Mouse (Mus musculus) neural tube, embryonic 11.5 days (tissue): ENCODE measurements around the gene Smg6. TPM values are rescaled to one million over a fixed set of nuclear protein-coding genes. Genes with fewer than 3 reads are reported as not detected.
"Not testable (repeated sequence)": the region's sequence is repeated elsewhere in the genome, so short reads cannot be mapped to it uniquely, and the experiment has no call there.

Experiments
- ATAC-seq: fragments of 200-750 bp; cut with Nextera tagmentation; 2 replicates; pipeline ENCODE4 v1.8.0; 2017; ENCODE audit warnings: moderate number of reproducible peaks, mild to moderate bottlenecking, moderate TSS enrichment, moderate library complexity; ENCODE audit not compliant: insufficient read depth, low FRiP score, low TSS enrichment
- DNase-seq: peaks from one replicate; pipeline ENCODE4 v3.0.0-alpha.2; 2015; ENCODE audit warnings: low spot score
- H3K27ac ChIP-seq: fragments of 300-500 bp; sonication (generic); 2 replicates; pipeline ENCODE4 v1.5.1; 2014; ENCODE audit warnings: low read depth, mild to moderate bottlenecking, low read length
- H3K27me3 ChIP-seq: fragments of 300-500 bp; sonication (generic); 2 replicates; pipeline ENCODE4 v1.6.1; 2014; ENCODE audit warnings: mild to moderate bottlenecking, low read length, mixed read lengths; ENCODE audit not compliant: control insufficient read depth, insufficient read depth
- H3K36me3 ChIP-seq: fragments of 300-500 bp; sonication (generic); 2 replicates; pipeline ENCODE4 v1.6.1; 2014; ENCODE audit warnings: mild to moderate bottlenecking, low read length, moderate library complexity, mixed read lengths; ENCODE audit not compliant: control insufficient read depth, insufficient read depth
- H3K4me1 ChIP-seq: fragments of 300-500 bp; sonication (generic); 2 replicates; pipeline ENCODE4 v1.6.1; 2014; ENCODE audit warnings: low read length, mixed read lengths; ENCODE audit not compliant: control insufficient read depth, insufficient read depth
- H3K4me2 ChIP-seq: fragments of 300-500 bp; sonication (generic); 2 replicates; pipeline ENCODE4 v1.6.1; 2014; ENCODE audit warnings: low read depth, mild to moderate bottlenecking, moderate library complexity
- H3K4me3 ChIP-seq: fragments of 300-500 bp; sonication (generic); 2 replicates; pipeline ENCODE4 v1.5.1; 2014; ENCODE audit warnings: low read depth, low read length
- H3K9ac ChIP-seq: fragments of 300-500 bp; sonication (generic); 2 replicates; pipeline ENCODE4 v1.6.1; 2014; ENCODE audit warnings: mild to moderate bottlenecking, low read length
- H3K9me3 ChIP-seq: fragments of 300-500 bp; sonication (generic); 2 replicates; pipeline ENCODE4 v1.6.1; 2016; ENCODE audit warnings: low read length; ENCODE audit not compliant: control insufficient read depth
- WGBS: fragments of 180-500 bp; shearing (Covaris S2); extraction: QIAGEN DNeasy Blood & Tissue Kit; methylation state at CpG from one replicate; pipeline ENCODE4 v1.1.7; 2014; 5-methylcytosine and 5-hydroxymethylcytosine counted together
- polyA plus RNA-seq: library from polyadenylated mRNA; unstranded; fragments of >200 nt; fragmentation: Nextera tagmentation; extraction: Ambion mirVana; gene quantifications from 2 replicates; pipeline ENCODE4 v1.2.1, GENCODE M21; 2014

Gene Smg6
- polyA plus RNA-seq, 1 experiment from 2014 or later = 17.4 TPM

DNA sequence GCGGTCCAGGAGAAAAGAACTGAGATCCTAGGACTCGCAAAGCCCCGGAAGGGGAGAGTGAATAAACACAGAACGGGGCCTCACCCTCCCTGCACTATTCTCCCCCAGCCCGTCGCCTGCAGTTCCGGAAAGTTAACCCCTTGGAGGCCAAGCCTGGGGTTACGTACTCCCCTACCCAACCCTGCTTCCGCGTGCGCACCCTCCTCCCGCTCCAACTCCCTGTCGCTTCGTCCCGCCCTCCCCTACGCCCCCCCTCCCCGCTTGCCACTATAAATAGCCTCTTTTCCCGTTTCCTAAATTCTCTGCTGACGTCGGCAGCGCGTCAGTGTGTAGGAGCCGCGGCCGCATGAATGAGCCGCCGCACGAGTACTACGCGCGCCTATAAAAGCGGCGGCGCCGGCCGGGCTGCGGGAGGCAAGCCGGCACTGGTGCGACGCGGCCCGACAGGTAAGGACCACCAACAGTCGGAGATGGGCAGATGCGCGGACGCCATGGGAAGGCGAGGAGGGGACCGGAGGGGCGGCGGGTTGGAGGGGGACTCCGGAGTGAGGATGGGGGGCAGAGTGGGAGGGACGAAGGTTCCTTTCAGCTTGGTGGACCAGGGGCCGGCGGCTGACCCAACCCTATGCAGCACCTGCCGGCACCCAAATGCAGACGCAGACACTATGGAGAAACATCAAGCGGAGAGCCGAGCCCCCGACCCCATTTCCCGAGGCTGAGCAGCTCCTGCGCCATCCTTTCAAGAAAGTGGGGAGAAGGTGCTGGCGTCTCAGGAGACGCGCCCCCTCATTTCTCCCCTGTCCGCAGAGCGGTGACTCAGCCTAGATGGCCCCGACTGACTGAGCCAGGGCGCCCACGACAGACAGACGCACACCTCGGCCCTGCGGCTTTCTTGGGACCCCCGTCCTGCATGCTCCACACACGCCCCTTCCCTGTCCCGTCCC is 246.8 kb downstream of the Smg6 start:
- DNase-seq (peak; percentile 59), ATAC-seq (no peak)
- H3K4me1 ChIP-seq = peaks cover 31% of the 10 kb centered on the region
- no peak overlapping the region for H3K27ac ChIP-seq
- H3K9ac ChIP-seq = peak overlapping the region; percentile 56; the same call in 1 of the 2 replicates
- peaks cover 58% of the 10 kb centered on the region for H3K27me3 ChIP-seq
- H3K36me3 ChIP-seq = no peaks in the 10 kb centered on the region
- H3K4me2 ChIP-seq = peak overlapping the region; percentile 64
- H3K9me3 ChIP-seq = no peaks in the 10 kb centered on the region
- H3K4me3 ChIP-seq = peak overlapping the region; percentile 63
- under 1% methylated on average over 73 of the region's 75 CpGs for WGBS

DNA sequence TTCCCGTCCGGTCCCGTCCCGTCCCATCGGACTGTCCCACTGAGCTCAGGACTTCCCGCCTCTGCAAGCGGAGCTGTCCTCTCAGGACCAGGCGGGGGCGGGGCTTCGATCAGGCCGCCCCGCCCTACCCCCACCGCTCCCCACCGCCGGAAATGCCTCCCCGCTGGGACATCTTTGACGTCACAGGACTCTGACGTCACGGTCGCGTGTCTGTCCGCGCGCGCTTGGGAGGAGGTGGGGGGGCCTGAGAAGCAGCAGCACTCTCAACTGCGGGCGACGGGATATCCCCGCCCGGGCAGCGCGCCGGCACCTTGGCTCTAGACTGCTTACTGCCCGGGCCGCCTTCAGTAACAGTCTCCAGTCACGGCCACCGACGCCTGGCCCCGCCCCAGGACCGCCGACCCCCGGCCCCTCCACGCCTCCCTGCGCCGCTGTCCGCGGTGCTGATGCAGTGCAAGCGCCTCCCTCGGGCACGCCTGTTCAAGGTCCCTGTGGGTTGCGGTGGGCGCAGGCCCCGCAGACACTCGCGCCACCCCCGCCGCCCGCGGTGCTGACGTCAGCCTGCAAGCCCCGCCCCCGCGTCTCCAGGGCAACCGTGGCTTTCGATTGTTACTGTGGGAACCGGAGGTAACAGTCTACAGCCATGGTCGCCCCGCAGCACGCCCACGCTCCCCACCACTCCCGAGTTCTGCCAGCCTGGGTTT is 247.6 kb downstream of the Smg6 start:
- Histone ChIP-seq H3K36me3 (no peaks in the 10 kb centered on the region), H3K9me3 (no peaks in the 10 kb centered on the region), H3K9ac (peak overlapping the region; percentile 56), H3K4me2 (peak overlapping the region; percentile 64), H3K27me3 (peaks cover 50% of the 10 kb centered on the region), H3K4me1 (peaks cover 33% of the 10 kb centered on the region), H3K4me3 (peak overlapping the region; percentile 63), H3K27ac (no peak overlapping the region)
- ATAC-seq = peak; percentile 68
- DNase-seq = peak; percentile 90
- 1% methylated on average over 68 of the region's 71 CpGs for WGBS

GRCm38 (mm10) chr11:75173799-75174165 is 248.2 kb downstream of the Smg6 start:
- H3K27ac ChIP-seq = no peak overlapping the region
- 3% methylated on average over 15 of the region's 15 CpGs for WGBS
- DNase-seq (no peak), ATAC-seq (no peak)
- H3K4me2 ChIP-seq = peak overlapping the region; percentile 64
- no peaks in the 10 kb centered on the region for H3K9me3 ChIP-seq
- no peaks in the 10 kb centered on the region for H3K36me3 ChIP-seq
- peak overlapping the region; percentile 56 for H3K9ac ChIP-seq
- peak overlapping the region; percentile 63 for H3K4me3 ChIP-seq
- H3K27me3 ChIP-seq = peaks cover 44% of the 10 kb centered on the region
- peaks cover 27% of the 10 kb centered on the region for H3K4me1 ChIP-seq

GRCm38 (mm10) chr11:75174574-75174973 is 249.0 kb downstream of the Smg6 start:
- not testable (repeated sequence) for H3K36me3 ChIP-seq, H3K27ac ChIP-seq, ATAC-seq, H3K9ac ChIP-seq, H3K4me2 ChIP-seq, DNase-seq, H3K9me3 ChIP-seq, H3K4me3 ChIP-seq
- Histone ChIP-seq H3K4me1 (peaks cover 27% of the 10 kb centered on the region), H3K27me3 (peaks cover 37% of the 10 kb centered on the region)
- 75% methylated on average over 6 of the region's 6 CpGs for WGBS

DNA sequence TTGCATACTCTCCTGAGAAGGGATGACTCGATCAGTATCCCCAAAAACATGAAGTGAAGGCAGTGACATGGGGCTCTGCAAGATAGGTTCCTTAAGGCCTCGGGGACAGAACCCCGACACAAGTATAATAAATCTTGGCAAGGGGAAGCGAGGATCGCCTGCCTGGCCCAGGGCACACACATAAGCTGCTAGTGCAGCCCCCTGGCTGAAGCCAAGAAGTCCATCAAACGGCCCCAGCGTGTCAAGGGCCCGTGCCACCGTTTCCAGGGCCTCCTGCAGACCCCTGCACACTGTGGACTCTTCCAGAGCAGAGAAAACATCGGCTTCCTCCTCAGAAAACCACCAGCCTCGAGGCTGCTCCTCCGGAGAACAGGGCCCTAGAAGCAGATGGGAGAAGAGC is 252.4 kb downstream of the Smg6 start:
- Histone ChIP-seq H3K9me3 (no peaks in the 10 kb centered on the region), H3K4me2 (peak overlapping the region; percentile 97), H3K4me3 (peak overlapping the region; percentile 85), H3K9ac (peak overlapping the region; percentile 79), H3K27ac (no peak overlapping the region), H3K36me3 (no peaks in the 10 kb centered on the region; the same call in none of the 2 replicates), H3K27me3 (peaks cover 2% of the 10 kb centered on the region), H3K4me1 (peaks cover 12% of the 10 kb centered on the region)
- DNase-seq (no peak), ATAC-seq (no peak)
- WGBS = 53% methylated on average over 12 of the region's 12 CpGs

GRCm38 (mm10) chr11:75178672-75179208 is 253.1 kb downstream of the Smg6 start, which contains the start of gene Ovca2:
Gene Ovca2, minus strand, starts transcription at chr11:75178835.
- peak within 1 kb of the TSS; percentile 97 for H3K4me2 ChIP-seq
- peak within 1 kb of the TSS; percentile 79 for H3K27ac ChIP-seq
- no peaks in the 10 kb centered on the region for H3K9me3 ChIP-seq
- no peaks in the 10 kb centered on the region; the same call in none of the 2 replicates for H3K36me3 ChIP-seq
- H3K9ac ChIP-seq = peak within 1 kb of the TSS; percentile 79
- peak; percentile 93 for ATAC-seq
- DNase-seq = peak; percentile 91
- H3K4me3 ChIP-seq = peak within 1 kb of the TSS; percentile 85
- H3K27me3 ChIP-seq = no peaks in the 10 kb centered on the region
- peaks cover 10% of the 10 kb centered on the region for H3K4me1 ChIP-seq
- under 1% methylated on average over 29 of the region's 33 CpGs for whole genome bisulfite sequencing

- Histone ChIP-seq H3K27ac (no peak overlapping the region), H3K4me3 (no peak overlapping the region), H3K9ac (no peak overlapping the region), H3K4me2 (no peak overlapping the region), H3K4me1 (no peaks in the 10 kb centered on the region), H3K27me3 (no peaks in the 10 kb centered on the region), H3K9me3 (no peaks in the 10 kb centered on the region), H3K36me3 (no peaks in the 10 kb centered on the region; the same call in none of the 2 replicates)
- no peak for ATAC-seq
- no peak for DNase-seq
- WGBS = 80% methylated on average over 2 of the region's 2 CpGs
These were observed 258.4 kb downstream of the Smg6 start for GRCm38 (mm10) chr11:75183917-75184570.

DNA sequence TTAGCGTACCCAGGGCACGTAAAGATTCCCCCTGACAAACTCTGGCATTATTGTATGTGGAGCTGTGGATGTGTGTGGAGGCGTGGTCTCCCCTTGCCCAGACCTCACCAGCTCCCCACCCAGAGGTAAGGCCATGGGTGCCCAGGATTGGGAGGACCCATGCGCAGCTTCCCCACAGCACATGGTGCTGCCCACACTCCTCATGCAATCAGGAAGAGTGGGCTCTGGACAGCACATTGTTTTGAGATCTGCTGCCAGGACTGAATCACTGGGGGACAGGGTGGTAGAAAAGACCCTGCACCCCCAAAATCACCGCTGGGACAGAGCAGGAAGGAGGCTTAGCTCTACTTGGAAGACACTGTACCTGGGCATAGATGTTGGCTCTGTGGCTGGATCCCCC is 258.9 kb downstream of the Smg6 start:
- WGBS = 89% methylated on average over 5 of the region's 5 CpGs
- Histone ChIP-seq H3K9me3 (no peaks in the 10 kb centered on the region), H3K4me2 (no peak overlapping the region), H3K9ac (no peak overlapping the region), H3K27ac (no peak overlapping the region), H3K4me1 (peaks cover 1% of the 10 kb centered on the region; the same call in 1 of the 2 replicates), H3K27me3 (no peaks in the 10 kb centered on the region), H3K36me3 (no peaks in the 10 kb centered on the region; the same call in none of the 2 replicates), H3K4me3 (no peak overlapping the region)
- DNase-seq (no peak), ATAC-seq (no peak)
